Mouse (Mus musculus) embryonic fibroblast, embryonic 13.5 days (primary cell): ENCODE measurements at regions not wholly inside any gene's neighbourhood (a gene's known extent, or its start where the extent isn't known, plus 50 kb on each side); places are given as distances from the start of the nearest gene placed in this dataset.

Source experiments
- CTCF ChIP-seq: IDR thresholded peaks from 2 replicates; pipeline ENCODE4 v1.5.1; 2011; ENCODE audit warnings: mild to moderate bottlenecking, control low read depth, low read length, moderate library complexity, borderline replicate concordance; ENCODE audit not compliant: insufficient read depth
- POLR2A ChIP-seq: IDR thresholded peaks from 2 replicates; pipeline ENCODE4 v1.6.1; 2011; ENCODE audit warnings: low read depth, mild to moderate bottlenecking, control low read depth, low read length, moderate library complexity

DNA sequence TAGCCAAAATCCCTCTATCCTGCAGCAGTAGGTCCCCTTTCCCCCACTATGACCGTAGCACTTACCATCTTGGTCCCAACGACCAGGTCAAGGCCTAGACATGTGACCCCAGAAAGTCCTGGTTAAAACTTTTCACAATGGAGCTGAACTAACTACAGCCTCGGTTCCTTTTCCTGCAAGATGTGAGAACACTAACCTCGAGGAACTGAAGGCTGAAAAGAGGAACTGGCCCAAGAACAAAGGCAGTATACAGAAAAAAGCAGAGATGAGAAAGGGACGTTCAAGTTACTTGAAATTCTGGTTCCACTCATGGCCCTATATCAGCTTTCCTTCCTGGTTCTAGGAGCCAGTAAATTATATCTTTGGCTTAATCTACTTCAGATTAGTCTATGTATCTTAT, 67.4 kb upstream of the Tfec start:
- TF ChIP-seq POLR2A (no peak), CTCF (no peak)
